Mouse (Mus musculus) testis, adult 2 months (tissue): ENCODE measurements at regions not wholly inside any gene's neighbourhood (a gene's known extent, or its start where the extent isn't known, plus 50 kb on each side); places are given as distances from the start of the nearest gene placed in this dataset.

Experiments
- CTCF ChIP-seq: fragments of 200-500 bp; IDR thresholded peaks from 2 replicates; pipeline ENCODE4 v1.5.1; 2012; ENCODE audit warnings: low read depth, mild to moderate bottlenecking, inconsistent platforms, low read length, moderate library complexity; ENCODE audit not compliant: control insufficient read depth, insufficient read depth, insufficient replicate concordance
- POLR2A ChIP-seq: fragments of 200-500 bp; IDR thresholded peaks from 2 replicates; pipeline ENCODE4 v1.6.1; 2012; ENCODE audit warnings: low read depth, mild to moderate bottlenecking, inconsistent platforms, low read length, moderate library complexity; ENCODE audit not compliant: control insufficient read depth

DNA sequence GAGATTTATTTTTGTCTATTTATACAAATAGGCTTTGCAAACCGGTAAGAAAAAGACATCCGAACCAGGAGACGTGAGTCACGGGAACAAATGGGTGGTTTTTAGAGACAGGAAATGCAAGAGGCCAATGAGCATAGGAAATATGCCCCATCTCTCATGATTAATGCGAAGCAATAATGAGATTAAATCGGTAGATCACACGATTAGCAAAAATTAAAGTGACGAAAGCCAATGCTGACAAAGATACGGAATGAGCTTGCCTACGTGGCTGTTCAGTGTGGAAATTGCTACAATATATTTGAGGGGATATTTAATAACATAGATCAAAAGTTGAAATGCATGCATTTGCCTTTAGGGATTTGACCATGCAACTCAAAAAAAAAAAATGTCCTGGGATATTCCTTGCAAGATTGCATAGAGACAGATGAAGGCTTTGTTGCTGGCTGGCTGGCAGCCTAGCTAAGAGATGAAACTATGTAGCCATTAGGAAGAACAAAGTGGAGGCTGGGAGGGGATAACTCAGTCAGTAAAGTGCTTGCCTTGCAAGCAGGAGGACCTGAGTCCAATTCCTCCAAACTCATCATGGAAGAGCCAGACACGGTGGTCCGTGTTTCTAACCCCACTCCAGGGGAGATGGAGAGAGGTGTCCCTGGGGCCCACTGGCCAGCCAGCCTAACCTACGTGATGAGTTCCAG is 60.2 kb upstream of the Unc5b start:
- TF ChIP-seq CTCF (no peak), POLR2A (no peak)
